Mouse (Mus musculus) left cerebral cortex, adult 9 months (tissue): ENCODE measurements around the gene Lif.
A peak's percentile ranks its signal among the peaks of the same experiment; 100 is the strongest.

Source experiments
- DNase-seq, 2 experiments: peaks; one replicate each; pipeline ENCODE4 v3.0.0; 2022; ENCODE audit warnings: low spot score in 2 of 2

Lif gene

GRCm38 (mm10) chr11:4261969-4262368 is 4.6 kb downstream of the Lif start:
- DNase-seq = no peak

DNA sequence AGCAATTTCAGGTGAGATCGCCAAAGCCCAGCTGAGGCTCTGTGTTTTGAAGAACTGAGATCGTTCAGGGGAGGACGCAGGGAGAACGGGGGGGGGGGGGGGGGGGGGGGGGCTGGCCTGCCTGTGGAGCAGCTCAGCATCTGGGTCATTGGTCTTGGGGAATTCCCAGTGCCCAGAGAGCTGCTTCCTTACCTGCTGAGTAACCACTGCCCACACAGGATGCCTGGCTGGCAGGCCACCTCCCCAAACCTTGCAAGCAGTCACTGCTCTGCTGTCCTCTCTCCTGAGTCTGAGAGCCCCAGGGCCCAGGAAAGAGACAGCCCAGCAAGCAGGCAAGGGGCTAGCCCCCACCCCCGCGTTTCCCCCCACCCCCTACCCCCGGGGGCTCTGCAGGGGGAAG is 5.5 kb downstream of the Lif start:
- no peak for DNase-seq

- no peak for DNase-seq
Measured at GRCm38 (mm10) chr11:4263296-4263695, 5.9 kb downstream of the Lif start.

DNA sequence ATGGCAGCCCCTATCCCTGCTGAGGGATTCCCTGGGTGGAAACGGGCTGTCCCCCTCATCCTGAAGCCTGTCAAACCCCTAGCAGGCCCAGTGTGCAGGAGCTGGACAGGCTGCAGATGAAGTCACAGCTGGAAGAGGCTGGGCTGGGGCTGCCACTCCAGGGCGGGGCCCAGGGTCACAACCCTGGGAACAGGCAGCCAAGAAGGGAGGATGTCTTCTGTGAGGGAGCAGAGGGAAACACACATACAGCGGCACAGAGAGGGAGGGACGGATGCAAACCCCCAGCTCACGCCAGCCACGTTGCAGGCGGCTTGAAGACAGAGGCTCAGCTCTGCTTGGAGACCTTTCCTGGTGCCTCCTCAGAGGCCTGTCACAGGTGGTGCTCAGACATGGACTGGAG is 6.7 kb downstream of the Lif start:
- DNase-seq = no peak

DNA sequence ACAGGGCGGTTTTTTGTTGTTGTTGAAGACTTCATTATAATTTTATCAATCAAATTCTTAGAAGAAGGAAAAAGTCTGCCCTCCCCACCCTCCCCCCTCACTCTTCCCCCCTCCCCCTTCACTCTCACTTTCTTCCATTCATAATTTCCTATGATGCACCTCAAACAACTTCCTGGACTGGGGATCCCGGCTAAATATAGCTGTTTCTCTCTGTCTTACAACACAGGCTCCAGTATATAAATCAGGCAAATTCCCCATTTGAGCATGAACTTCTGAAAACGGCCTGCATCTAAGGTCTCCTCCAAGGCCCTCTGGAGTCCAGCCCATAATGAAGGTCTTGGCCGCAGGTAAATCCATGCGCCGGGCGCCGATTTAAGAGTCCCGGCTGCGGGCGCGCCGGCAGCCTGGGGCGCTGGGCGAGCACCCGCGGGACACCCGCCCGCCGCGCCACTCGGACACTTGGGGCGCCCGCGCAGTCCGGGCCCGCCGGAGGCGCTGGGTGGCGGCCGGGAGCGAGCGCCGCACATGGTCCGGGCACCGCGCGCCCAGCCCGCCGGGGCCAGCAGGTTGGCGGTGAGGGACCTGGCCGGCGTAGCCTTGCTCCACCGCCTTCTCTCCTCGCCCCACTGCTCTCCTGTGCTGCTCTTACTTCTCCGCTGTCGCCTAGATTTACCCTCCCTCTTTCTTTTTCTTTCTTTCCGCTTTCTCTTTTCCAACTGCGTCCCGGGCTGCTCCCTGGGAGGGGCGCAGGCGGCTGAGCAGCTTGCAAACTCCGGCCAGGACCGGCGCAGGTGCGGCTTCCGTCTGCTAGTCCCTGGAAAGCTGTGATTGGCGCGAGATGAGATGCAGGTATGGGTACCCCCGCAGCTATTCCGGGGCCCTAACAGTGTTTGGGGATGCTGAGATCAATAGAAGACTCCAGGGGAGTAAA is 9.2 kb downstream of the Lif start:
- no peak for DNase-seq

GRCm38 (mm10) chr11:4267202-4267578 is 9.8 kb downstream of the Lif start:
- no peak for DNase-seq

DNA sequence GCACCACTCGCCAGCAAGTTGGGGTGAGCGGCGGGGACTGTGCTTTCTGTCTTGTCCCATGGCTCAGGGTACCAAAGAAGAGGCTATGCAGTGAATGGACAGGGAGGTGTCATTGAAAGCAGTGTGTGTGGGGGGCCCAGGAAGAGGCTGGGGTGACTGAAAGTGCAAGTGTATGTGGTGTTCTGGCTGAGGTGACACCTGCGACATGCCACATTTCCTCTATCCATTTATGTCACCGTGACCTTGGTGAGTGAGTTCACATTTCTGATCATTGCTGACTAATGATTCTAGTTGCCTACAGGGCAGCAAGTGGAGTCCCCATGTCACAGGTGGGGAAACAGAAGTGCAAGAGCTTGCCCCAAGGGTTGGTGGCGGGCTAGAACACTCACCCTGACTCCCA is 11.1 kb downstream of the Lif start:
- no peak for DNase-seq

DNA sequence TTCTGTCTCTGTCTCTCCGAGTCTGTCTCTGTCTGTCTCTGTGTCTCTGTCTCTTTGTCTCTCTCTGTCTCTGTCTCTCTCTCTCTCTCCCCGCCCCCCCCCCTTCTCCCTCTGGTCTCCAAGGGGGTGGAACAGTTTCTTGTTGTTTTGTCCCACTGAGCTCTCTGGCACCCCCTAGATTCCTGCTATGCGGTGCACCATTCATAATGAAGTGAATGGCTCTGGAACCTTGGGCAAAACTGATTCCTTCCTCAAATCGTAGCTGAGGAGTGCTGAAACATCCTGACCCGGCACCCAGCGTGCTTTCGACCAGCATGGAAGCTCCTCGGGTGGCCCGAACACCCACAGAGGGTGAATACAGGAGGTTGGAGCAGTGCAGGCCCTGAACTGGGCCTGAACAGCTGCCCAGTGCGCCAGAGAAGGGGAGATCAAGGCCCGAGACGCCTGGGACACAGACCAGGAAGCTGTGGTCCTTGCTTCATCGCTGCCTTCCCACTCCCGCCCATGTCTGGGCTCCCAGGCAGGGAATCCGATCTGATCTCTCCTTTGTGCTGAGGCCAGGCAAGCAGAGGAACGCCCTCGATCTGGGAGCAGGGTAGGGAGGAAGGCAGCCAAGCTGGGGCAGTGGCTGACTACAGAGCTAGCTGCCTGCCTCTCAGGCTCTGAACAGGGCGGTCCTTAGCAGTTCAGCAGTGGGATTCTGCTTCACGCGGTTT is 13.5 kb downstream of the Lif start:
- no peak for DNase-seq

GRCm38 (mm10) chr11:4271544-4271943 is 14.2 kb downstream of the Lif start:
- no peak for DNase-seq

GRCm38 (mm10) chr11:4276411-4276861 is 19.1 kb downstream of the Lif start:
- DNase-seq = no peak

DNA sequence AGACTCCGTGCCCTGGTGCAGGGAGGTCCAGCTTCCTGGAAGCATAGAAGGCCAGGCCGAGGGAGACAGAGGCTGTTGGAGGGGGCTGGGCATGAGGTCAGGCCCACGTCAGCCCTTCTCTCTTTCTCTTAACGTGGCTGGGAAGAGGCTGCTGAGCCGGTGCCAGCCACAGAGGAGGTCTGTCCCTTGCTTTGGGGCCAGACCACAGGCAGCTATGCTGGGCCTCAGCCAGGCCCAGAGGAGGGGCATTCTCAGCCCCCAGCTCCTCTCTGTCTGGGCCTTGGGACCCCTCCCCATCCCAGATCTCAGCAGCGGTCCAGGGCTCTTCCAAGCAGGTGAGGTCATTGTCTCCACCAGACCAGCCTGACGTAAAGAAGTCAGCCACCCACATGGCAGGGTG is 22.6 kb downstream of the Lif start:
- no peak for DNase-seq

- no peak for DNase-seq
Measured at GRCm38 (mm10) chr11:4281852-4282251, 24.5 kb downstream of the Lif start.

DNA sequence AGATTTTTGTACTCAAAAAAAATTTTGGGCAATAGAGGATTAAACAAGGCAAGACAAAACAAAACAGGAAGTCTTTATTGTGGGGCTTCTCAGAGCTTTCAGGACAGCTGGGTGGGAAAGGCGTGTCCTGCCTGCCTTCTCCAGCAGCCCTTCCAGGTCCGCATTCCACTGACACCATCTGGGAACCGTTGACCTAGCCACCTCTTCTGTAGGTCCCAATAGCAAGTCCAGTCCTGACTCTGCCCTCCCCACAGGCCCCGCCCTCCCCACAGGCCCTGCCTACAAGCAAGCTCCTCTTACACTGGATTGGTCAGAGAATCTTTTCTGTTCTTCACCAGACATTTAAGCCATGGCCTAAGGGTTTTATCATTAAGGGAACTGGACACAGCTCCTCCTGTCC is 26.3 kb downstream of the Lif start:
- no peak for DNase-seq

DNA sequence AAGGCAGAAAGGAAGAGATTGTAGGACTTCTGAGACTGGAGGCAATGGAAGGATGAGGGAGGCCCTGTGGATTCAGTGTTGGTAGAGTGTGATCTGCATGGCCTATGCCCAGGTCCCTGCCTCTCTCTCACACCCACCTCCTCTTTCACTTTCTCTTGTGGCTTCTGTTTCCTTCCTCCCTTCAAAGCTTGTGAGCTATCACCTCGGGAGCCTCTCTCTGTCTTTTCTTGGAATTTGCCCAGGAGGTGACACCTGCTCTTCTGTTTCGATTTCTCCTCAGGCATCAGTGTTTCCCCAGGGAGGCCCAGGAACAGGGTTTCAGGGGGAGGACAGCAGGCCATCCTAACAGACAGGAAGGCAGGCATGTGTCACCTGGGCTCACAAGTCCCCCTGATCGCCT is 31.9 kb downstream of the Lif start:
- DNase-seq = no peak

- peak; percentile 20 to 28 for DNase-seq
Measured at GRCm38 (mm10) chr11:4291639-4292038, 34.3 kb downstream of the Lif start.

DNA sequence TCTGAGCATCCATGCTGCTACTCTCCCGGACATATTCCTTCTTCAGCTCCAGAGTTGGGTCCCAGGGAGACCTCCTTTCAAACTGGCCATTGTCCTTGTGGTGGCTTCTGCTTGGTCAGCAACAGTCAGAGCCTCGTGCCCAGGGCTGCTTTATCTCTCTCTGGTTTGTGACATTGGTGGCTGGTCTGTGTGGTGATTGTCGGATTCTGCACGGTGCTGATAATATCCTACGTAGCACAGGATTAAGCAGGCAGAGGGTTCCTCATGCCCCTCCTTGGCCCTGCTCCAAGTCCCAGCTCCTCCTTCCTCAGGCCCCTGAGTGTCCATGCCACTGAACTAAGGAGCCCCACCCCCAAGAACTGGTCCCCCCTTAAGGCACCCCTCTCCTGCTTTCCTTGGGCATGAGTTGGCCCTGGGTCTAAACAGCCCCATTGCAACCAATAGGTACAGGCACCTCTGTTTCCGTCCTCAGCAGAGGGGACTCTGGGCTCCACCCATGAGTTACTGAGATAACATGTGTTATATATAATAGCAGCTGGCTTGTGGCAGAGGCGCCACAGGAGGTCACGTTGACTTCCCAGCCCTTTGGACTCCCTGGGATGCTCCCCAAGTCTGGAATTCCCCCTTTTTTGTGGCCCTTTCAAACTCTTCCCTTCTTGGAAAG is 35.0 kb downstream of the Lif start:
- no peak for DNase-seq

GRCm38 (mm10) chr11:4292888-4293247 is 35.5 kb downstream of the Lif start:
- DNase-seq = no peak

GRCm38 (mm10) chr11:4293481-4293880 is 36.1 kb downstream of the Lif start:
- DNase-seq = no peak

DNA sequence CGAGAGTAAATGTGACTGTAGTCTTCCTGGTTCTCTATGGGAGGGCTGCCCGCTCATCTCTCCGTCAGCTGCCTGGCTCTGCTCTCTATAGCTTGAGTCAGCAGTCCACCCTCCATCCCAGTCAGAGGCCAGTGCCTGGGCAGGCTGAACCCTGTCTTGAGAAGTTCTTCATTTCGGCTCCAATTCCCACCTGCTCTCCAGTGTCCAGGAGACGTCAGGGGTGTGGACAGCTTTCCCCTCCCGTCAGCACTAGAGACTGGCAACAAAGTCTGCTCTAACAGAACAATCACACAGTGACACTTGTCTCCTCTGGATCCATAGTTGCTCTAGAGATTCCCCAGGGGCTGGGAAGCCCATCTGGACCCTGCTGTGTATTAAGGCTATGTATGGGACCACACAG is 36.7 kb downstream of the Lif start:
- DNase-seq = no peak

GRCm38 (mm10) chr11:4294495-4295351 is 37.4 kb downstream of the Lif start:
- DNase-seq = no peak

DNA sequence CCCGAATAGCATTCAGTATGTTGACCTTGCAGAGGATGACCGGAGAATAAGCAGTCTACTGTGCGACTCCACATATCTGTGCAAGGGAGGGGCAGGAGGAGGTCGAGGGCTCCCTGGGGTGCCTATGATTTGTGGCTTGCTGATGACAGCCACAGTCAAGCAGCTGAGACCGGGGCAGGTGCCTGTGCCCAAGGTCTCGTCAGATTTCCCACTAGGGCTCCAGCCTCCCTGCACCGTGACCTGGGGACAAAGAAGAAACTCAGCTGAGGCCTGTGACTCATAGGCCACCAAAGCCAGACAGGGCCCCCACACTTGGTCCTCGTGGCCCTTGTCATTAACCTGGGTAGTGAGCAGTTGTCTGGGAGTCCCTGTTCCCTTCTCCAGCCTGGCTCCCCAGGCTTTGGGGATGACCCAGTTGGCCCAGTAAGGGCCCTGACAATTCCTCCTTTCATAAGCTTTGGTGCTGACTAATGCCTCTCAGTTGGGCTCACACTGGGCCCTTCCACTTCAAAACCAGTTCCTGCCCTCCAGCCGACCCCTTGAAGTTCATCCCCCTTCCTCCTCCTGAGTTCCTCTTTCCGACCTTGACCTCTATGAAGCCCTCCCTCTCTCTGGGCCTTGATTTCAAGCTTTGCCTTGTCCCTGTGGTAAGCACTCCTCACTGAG is 39.4 kb downstream of the Lif start:
- DNase-seq = peak in 1 of 2 experiments; percentile 24
